Mouse (Mus musculus) liver, adult 2 months (tissue): ENCODE results near the gene Notch2.

Experiments used
- CTCF ChIP-seq: fragments of 200-500 bp; IDR thresholded peaks from 2 replicates; pipeline ENCODE4 v1.5.1; 2011; ENCODE audit warnings: low read depth, low read length, control low read depth
- POLR2A ChIP-seq: fragments of 200-500 bp; IDR thresholded peaks from 2 replicates; pipeline ENCODE4 v1.6.1; 2011; ENCODE audit warnings: low read length, control low read depth; ENCODE audit not compliant: insufficient read depth; ENCODE audit errors: extremely low read depth

GRCm38 (mm10) chr3:98028936-98029335 lies 15.6 kb downstream of the Notch2 start:
- TF ChIP-seq POLR2A = no peak
- TF ChIP-seq CTCF = no peak
